Mouse (Mus musculus): ENCODE measurements at regions not wholly inside any gene's neighbourhood (a gene's known extent, or its start where the extent isn't known, plus 50 kb on each side); places are given as distances from the start of the nearest gene placed in this dataset.

- no peak for ATAC-seq (replicated peaks; ENCODE audit: low read depth, poor library complexity, severe bottlenecking)
Measured at GRCm38 (mm10) chr16:5411819-5412385, 156.1 kb upstream of the Eef2kmt start.

DNA sequence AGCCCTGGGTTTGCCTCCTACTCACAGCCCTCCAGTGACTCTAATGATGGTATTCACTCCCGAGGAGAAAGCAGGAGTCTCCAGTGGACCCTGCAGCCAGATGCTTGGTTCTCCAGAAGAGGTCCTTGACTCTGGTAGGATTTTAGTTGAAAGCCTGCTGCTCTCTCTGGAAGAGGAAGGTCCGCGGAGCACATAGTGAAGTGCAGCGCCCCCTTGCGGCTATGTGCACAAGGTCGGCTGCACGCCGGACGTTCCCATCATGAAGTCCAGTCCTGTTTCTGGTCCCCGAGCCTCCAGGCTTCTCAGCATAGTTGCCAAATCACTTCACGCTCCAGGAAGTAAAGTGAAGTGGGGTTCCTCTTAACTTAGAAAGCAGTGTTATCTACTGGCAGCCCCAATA is 150.9 kb upstream of the Eef2kmt start:
- peak; percentile 91 for ATAC-seq (replicated peaks; ENCODE audit: low read depth, poor library complexity, severe bottlenecking)

DNA sequence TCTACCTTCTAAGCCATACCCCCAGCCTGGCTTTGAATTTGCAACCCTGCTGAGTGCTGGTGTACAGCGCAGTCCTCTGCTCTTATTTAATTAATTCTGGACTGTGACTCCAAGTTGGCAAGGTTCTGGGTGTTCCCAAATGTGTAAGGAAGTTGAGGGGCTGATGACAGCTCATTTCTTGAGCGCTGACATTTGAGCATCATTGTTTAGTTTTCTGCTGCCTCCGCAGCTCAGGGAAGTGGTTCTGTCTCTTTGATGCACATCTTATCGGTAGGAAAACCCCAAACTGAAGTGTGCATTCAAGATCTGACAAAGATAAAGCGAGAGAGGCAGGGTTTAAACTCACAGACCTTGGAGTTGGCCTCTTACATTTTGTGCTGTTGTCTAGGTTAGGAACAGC is 137.6 kb upstream of the Eef2kmt start:
- no peak for ATAC-seq (replicated peaks; ENCODE audit: low read depth, poor library complexity, severe bottlenecking)

DNA sequence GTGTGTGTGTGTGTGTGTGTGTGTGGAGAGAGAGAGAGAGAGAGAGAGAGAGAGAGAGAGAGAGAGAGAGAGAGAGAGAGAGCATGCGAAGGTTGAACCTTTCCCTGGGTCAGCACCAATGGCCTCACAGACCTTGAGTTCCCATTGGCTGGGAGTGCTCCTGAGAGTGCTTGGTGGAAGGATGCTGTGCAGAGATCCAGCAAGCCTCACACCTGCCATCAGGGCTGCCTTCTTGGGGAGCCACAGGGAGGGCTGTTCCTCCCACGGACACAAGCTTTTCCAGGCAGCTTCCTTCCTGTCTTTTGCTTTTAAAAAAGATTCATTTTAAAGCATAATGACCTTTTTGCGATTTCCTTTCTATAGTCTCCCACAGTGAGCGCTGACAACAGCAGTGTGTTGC is 127.1 kb upstream of the Eef2kmt start:
- ATAC-seq (replicated peaks; ENCODE audit: low read depth, poor library complexity, severe bottlenecking): no peak

GRCm38 (mm10) chr16:5382228-5382884 is 126.6 kb upstream of the Eef2kmt start:
- ATAC-seq (replicated peaks; ENCODE audit: low read depth, poor library complexity, severe bottlenecking): no peak

DNA sequence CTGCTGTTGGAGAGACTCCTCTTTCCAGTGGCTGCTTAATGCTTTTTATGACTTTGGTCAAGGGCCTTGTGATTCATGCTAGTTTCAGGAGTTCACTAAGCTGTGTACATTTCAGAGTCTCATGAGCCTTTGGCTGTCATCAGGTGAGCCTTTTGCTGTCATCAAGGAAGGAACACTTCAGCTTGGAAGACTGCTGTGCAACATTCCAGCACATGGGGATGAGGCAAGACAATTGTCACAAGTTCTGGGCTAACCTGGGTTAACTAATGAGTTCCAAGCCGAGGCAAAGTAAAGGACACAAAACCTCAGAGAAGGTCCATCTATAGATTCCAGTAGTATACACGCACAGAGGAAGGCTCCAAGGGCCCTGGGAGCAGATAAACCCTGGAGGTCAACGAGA is 124.8 kb upstream of the Eef2kmt start:
- no peak for ATAC-seq (replicated peaks; ENCODE audit: low read depth, poor library complexity, severe bottlenecking)

- no peak for ATAC-seq (replicated peaks; ENCODE audit: low read depth, poor library complexity, severe bottlenecking)
Measured at GRCm38 (mm10) chr16:5377001-5377400, 121.2 kb upstream of the Eef2kmt start.

GRCm38 (mm10) chr16:5374818-5375605 is 119.2 kb upstream of the Eef2kmt start:
- peak; percentile 89 for ATAC-seq (replicated peaks; ENCODE audit: low read depth, poor library complexity, severe bottlenecking)

GRCm38 (mm10) chr16:5371175-5371893 is 115.6 kb upstream of the Eef2kmt start:
- no peak for ATAC-seq (replicated peaks; ENCODE audit: low read depth, poor library complexity, severe bottlenecking)

DNA sequence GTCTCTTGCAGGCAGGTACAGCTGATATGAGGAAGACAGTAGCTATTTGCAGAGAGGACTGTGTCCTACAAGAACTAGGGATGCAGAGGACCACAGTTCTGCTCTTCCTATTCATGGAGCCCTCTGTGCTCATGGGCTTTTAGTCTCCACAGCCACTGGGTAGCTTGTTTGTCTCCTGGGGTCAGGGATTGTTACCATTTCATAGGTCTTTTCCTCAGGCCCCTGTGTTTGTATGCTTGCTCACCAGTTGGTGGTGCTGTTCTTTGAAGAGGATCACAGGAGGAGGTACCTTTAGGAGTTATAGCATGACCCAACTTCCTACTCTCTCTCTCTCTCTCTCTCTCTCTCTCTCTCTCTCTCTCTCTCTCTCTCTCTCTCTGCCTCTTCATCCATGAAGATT is 114.7 kb upstream of the Eef2kmt start:
- peak; percentile 46; the same call in 1 of the 2 replicates for ATAC-seq (replicated peaks; ENCODE audit: low read depth, poor library complexity, severe bottlenecking)

- ATAC-seq (replicated peaks; ENCODE audit: low read depth, poor library complexity, severe bottlenecking): no peak
Measured at GRCm38 (mm10) chr16:5368897-5369558, 113.2 kb upstream of the Eef2kmt start.

DNA sequence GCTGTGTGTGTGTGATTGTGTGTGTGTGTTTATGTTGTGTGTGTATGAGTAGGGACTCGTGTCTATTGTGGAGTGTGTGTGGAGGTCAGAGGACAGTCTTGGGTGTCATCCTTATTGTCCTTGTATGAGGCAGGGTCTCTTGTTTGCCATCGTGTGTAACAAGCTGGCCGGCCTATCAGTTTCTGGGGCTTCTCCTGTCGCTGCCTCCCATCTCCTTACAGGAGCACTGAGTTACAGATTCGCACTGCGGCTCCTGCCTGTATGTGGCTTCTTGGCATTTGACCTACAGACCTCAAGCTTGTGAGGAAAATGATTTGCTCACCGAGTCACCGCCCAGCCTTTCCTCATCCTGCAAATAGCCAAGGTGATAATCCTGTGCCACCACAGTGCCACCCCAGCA is 112.6 kb upstream of the Eef2kmt start:
- no peak for ATAC-seq (replicated peaks; ENCODE audit: low read depth, poor library complexity, severe bottlenecking)

- peak; percentile 76 for ATAC-seq (replicated peaks; ENCODE audit: low read depth, poor library complexity, severe bottlenecking)
Measured at GRCm38 (mm10) chr16:5367581-5368119, 111.9 kb upstream of the Eef2kmt start.

- no peak for ATAC-seq (replicated peaks; ENCODE audit: low read depth, poor library complexity, severe bottlenecking)
Measured at GRCm38 (mm10) chr16:5366021-5366420, 110.2 kb upstream of the Eef2kmt start.

DNA sequence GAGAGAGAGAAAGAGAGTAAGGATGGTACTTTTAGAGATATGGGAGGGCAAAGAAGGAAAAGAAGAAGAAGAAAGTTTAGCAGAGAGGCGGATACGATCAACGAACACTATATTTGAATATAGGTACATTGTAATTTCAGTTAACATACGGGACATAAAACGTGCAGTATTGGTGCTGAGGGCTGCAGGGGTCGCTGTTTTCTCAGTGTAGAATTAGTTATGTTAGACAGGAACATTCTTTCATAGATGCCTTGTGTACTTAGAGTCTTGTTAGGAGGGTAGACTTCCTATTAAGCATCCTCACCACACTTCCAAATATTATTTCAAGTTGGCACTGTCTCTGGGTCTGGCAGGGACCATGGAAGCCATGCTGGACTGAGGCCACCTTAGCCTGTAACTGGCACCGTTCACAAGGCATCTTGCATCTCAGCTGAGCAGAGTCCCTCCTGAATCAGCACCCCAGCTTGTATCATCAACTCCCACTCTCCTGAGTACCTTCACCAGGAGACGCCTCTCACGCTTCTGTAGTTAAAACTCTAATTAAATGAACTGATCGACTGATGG is 107.3 kb upstream of the Eef2kmt start:
- no peak for ATAC-seq (replicated peaks; ENCODE audit: low read depth, poor library complexity, severe bottlenecking)

- peak; percentile 76 for ATAC-seq (replicated peaks; ENCODE audit: low read depth, poor library complexity, severe bottlenecking)
Measured at GRCm38 (mm10) chr16:5359193-5359592, 103.4 kb upstream of the Eef2kmt start.

- ATAC-seq (replicated peaks; ENCODE audit: low read depth, poor library complexity, severe bottlenecking): no peak
Measured at GRCm38 (mm10) chr16:5353881-5354280, 98.1 kb upstream of the Eef2kmt start.

- ATAC-seq (replicated peaks; ENCODE audit: low read depth, poor library complexity, severe bottlenecking): peak; percentile 96
Measured at GRCm38 (mm10) chr16:5351890-5352571, 96.2 kb upstream of the Eef2kmt start.

GRCm38 (mm10) chr16:5347151-5347550 is 91.4 kb upstream of the Eef2kmt start:
- no peak for ATAC-seq (replicated peaks; ENCODE audit: low read depth, poor library complexity, severe bottlenecking)

Data from common myeloid progenitor, adult 5-6 weeks (primary cell).